Mouse (Mus musculus) stomach, postnatal 0 days (tissue): ENCODE measurements around the gene Hddc2.

Source experiments
- CTCF ChIP-seq: IDR thresholded peaks from 2 replicates; pipeline ENCODE4 v1.5.1; 2016; ENCODE audit warnings: antibody characterized with exemption, low read depth, mild to moderate bottlenecking, moderate library complexity
- EP300 ChIP-seq: optimal IDR thresholded peaks from 2 replicates; pipeline ENCODE3; 2016; ENCODE audit warnings: antibody characterized with exemption

- no peak for TF ChIP-seq EP300
- no peak for TF ChIP-seq CTCF
Measured at GRCm38 (mm10) chr10:31351056-31351455, 37.9 kb downstream of the Hddc2 start.
